Mouse (Mus musculus): ENCODE data around the gene Plcd3.

Plcd3 gene

GRCm38 (mm10) chr11:103101481-103101865 lies at the start of gene Plcd3, which contains the start of gene Acbd4:
TSS of gene Plcd3 (minus strand) at chr11:103101658.
TSS of gene Acbd4 (plus strand) at chr11:103101682.
- peak in 1 of 2 experiments; percentile 18 for DNase-seq (ENCODE audit: low spot score in 2 of 2)

- DNase-seq (ENCODE audit: low spot score in 2 of 2): no peak
Measured at GRCm38 (mm10) chr11:103149771-103150170, 48.3 kb upstream of the Plcd3 start.

GRCm38 (mm10) chr11:103147766-103148165 lies 46.3 kb upstream of the Plcd3 start:
- no peak for DNase-seq (ENCODE audit: low spot score in 2 of 2)

- no peak for DNase-seq (ENCODE audit: low spot score in 2 of 2)
Measured at GRCm38 (mm10) chr11:103146386-103146785, 44.9 kb upstream of the Plcd3 start.

GRCm38 (mm10) chr11:103144309-103145285 lies 43.1 kb upstream of the Plcd3 start:
- peak in 1 of 2 experiments; percentile 39 for DNase-seq (ENCODE audit: low spot score in 2 of 2)

- DNase-seq (ENCODE audit: low spot score in 2 of 2): peak in 1 of 2 experiments; percentile 38
Measured at GRCm38 (mm10) chr11:103142441-103143182, 41.2 kb upstream of the Plcd3 start.

- no peak for DNase-seq (ENCODE audit: low spot score in 2 of 2)
Measured at GRCm38 (mm10) chr11:103141944-103142255, 40.4 kb upstream of the Plcd3 start.

- no peak for DNase-seq (ENCODE audit: low spot score in 2 of 2)
Measured at GRCm38 (mm10) chr11:103141101-103141943, 39.9 kb upstream of the Plcd3 start.

- no peak for DNase-seq (ENCODE audit: low spot score in 2 of 2)
Measured at GRCm38 (mm10) chr11:103140763-103141100, 39.3 kb upstream of the Plcd3 start.

GRCm38 (mm10) chr11:103139951-103140762 lies 38.7 kb upstream of the Plcd3 start:
- no peak for DNase-seq (ENCODE audit: low spot score in 2 of 2)

- DNase-seq (ENCODE audit: low spot score in 2 of 2): no peak
Measured at GRCm38 (mm10) chr11:103136039-103136577, 34.6 kb upstream of the Plcd3 start.

GRCm38 (mm10) chr11:103134221-103134620 lies 32.8 kb upstream of the Plcd3 start:
- no peak for DNase-seq (ENCODE audit: low spot score in 2 of 2)

GRCm38 (mm10) chr11:103133456-103134185 lies 32.2 kb upstream of the Plcd3 start:
- DNase-seq (ENCODE audit: low spot score in 2 of 2): no peak

GRCm38 (mm10) chr11:103132576-103133455 lies 31.4 kb upstream of the Plcd3 start:
- peak; percentile 99 to 100 for DNase-seq (ENCODE audit: low spot score in 2 of 2)

GRCm38 (mm10) chr11:103131701-103132575 lies 30.5 kb upstream of the Plcd3 start, which contains the start of gene Hexim2:
TSS of gene Hexim2 (plus strand) at chr11:103132429.
- peak in 1 of 2 experiments; percentile 48 for DNase-seq (ENCODE audit: low spot score in 2 of 2)

GRCm38 (mm10) chr11:103120315-103120714 lies 18.9 kb upstream of the Plcd3 start:
- DNase-seq (ENCODE audit: low spot score in 2 of 2): no peak

- no peak for DNase-seq (ENCODE audit: low spot score in 2 of 2)
Measured at GRCm38 (mm10) chr11:103119609-103120008, 18.2 kb upstream of the Plcd3 start.

- no peak for DNase-seq (ENCODE audit: low spot score in 2 of 2)
Measured at GRCm38 (mm10) chr11:103118866-103119265, 17.4 kb upstream of the Plcd3 start.

Data from natural killer cell, adult 2 months (primary cell).